Mouse (Mus musculus): ENCODE results near the gene Cnnm3.

Cnnm3 gene

DNA sequence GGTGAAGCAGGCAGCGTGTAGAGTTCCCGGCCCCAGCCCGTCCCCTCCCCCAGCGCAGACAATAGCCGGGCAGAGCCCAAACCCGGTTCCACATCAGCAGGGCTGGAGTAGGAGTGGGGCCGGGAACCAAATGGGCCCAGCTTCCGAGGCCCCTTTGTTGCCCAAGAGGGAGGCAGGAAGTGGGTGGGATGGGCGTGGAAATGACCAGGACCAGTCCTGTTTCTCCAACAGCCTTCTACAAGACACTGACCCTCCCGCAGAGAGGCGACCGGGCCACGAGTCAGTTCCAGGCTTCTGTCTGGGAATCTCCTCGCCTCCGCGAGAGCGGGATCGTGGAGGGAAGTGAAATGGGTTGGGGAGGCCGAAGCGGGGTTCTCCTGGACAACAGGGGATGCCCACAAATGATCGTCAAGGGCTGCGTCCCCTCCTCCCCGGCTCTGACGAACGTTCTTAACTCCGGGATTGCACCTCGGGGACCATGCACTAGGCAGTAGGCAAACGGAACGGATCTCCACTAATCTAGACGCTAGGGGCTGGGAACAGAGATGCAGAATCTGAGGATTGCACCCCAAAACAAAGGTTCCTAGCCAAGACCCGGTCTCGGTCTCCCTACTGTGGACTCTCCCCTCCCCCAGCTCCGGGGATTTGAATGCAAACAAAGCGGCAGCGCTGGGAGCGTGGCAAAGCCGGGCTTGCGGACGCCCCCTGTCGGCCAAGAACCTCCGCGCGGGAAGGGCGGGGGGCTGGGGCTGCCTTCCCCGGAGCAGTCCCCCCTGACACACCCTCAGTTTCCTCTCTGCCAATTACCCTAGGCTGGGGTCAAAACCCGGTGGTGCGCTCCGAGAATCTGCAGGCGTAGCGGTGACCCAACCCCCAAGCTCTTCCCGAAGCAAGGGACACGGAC is 45.1 kb downstream of the Cnnm3 start:
- DNase-seq (ENCODE audit: low read depth, low spot score): peak; percentile 94

DNA sequence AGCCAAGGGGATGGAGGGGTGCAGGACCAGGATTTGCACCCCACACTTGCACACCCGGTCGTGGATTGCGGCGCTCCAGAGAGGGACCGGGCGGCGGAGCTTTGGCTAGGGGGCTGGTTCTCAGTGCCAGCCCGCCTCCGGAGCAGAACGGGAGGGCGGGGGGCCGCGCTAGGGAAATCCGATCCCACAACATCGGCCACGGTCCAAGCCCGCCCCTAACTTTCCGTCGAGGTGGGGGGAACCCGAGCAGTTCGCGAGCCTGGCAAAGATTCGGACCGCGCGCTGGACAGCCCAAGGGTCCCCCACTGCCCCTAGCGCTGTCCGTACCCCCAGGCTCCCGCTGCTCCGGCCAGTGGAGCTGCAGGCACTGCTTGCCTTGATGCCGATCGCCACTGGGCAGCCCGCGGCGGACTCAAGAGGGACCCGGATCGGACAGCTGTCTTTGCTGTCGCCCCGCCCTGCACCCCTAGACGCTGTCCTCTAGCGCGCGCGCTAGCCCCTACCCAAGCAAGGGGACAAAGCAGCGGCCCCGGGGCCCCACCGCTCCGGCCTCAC is 45.9 kb downstream of the Cnnm3 start:
- DNase-seq (ENCODE audit: low read depth, low spot score): no peak

- DNase-seq (ENCODE audit: low read depth, low spot score): peak; percentile 91
Observed at GRCm38 (mm10) chr1:36558031-36558993, 46.6 kb downstream of the Cnnm3 start, which contains the start of gene Sema4c. Sema4c (minus strand) TSS chr1:36558349.

DNA sequence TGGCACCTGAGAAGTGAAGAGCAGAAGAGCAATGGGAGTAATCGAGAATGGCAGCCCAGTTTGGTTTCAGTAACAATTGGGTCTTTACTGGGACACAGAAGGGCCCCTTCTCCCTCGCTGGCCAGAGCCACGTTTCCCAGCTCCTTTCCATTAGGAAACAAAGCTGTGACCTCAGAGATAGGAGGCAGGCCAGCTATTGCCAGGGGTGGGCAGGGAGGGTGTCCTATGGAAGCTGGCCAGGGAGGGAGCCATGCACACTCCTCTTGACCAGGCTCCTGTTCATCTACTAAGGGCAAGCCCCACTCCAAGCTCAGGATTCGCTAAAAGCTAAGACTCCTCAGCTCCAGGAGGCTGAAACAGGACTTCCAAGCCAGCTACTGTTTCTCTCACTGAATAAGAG is 47.6 kb downstream of the Cnnm3 start:
- no peak for DNase-seq (ENCODE audit: low read depth, low spot score)

DNA sequence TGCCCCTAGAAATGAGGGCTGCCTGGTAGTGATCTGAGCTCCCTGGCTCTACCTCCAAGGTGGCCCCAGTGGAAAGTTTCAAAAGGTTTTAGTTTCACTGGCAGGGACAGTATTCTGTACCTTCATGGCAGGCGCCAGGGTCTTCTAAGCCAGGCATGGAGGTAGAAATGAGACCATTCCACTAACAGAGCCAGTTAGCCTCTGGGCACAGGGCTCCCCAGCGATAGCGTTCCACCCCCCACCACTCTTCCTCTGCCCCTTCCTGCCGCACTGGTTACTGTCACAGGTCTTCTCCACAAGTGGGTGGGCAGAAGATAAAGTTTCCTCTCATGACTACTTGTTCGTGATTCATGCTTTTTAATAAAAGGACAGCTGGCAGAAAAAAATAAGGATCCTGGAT is 48.2 kb downstream of the Cnnm3 start:
- DNase-seq (ENCODE audit: low read depth, low spot score): no peak

GRCm38 (mm10) chr1:36560903-36561302 is 49.2 kb downstream of the Cnnm3 start:
- DNase-seq (ENCODE audit: low read depth, low spot score): no peak

- DNase-seq (ENCODE audit: low read depth, low spot score): no peak
Observed at GRCm38 (mm10) chr1:36562388-36562787, 50.7 kb downstream of the Cnnm3 start.

DNA sequence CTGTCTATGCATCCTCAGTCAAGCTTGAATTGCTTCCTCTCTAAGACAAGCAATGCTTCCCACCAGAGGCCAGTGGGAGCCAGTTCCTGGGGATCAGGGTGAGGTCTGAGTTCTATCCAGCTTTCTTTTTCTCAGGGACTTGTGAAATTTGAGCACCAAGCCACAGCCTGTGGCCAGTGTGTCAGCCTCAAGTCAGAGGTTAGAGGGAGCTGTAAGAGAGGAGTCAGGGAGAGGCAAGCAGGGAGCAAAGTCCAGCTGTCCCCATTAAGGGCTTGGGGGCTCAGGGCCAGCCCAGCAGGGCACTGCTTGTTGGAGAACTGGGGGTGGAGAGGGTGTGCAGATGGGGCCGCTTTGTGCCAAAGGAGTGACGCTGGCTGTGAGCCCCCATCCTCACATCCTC is 51.5 kb downstream of the Cnnm3 start:
- DNase-seq (ENCODE audit: low read depth, low spot score): no peak

DNA sequence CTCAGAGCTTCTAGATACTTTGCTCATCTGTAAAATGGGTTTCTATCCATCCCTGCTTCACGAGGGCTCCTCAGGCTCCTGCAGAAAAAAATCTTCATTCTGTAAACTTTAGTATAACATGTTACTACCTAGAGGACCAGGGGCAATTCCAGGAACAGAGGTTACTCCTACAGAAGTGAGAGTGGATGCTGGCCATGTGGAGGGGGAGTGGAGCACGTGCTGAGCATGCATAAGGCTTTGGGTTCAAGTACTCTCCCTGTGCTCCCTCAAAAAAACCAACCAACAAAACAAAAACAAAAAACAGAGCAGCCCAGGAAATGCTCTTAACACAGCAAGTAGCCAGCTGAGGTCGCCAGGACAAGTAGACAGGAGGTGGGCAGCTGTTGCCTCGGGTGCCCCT is 52.0 kb downstream of the Cnnm3 start:
- no peak for DNase-seq (ENCODE audit: low read depth, low spot score)

DNA sequence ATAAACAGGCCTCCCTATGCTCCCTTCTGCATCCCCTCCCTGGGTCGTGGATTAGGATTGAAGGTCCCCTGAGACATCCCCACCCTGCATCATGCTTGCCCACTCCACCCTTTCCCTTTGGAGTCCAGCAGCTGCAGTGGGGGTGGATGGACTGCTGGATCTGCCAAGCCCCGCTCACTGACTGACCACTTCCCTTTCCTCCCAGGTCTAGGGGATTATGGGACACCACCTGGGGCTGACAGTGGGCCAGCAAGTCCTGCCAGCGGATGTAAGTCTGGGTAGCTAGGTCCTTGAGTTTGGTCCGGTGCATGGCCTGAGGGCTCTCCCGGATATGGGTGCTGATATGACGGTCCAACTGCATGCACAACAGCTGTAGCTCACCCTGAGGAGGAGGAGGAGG is 52.4 kb downstream of the Cnnm3 start:
- no peak for DNase-seq (ENCODE audit: low read depth, low spot score)

- no peak for DNase-seq (ENCODE audit: low read depth, low spot score)
Observed at GRCm38 (mm10) chr1:36566425-36566824, 54.8 kb downstream of the Cnnm3 start.

DNA sequence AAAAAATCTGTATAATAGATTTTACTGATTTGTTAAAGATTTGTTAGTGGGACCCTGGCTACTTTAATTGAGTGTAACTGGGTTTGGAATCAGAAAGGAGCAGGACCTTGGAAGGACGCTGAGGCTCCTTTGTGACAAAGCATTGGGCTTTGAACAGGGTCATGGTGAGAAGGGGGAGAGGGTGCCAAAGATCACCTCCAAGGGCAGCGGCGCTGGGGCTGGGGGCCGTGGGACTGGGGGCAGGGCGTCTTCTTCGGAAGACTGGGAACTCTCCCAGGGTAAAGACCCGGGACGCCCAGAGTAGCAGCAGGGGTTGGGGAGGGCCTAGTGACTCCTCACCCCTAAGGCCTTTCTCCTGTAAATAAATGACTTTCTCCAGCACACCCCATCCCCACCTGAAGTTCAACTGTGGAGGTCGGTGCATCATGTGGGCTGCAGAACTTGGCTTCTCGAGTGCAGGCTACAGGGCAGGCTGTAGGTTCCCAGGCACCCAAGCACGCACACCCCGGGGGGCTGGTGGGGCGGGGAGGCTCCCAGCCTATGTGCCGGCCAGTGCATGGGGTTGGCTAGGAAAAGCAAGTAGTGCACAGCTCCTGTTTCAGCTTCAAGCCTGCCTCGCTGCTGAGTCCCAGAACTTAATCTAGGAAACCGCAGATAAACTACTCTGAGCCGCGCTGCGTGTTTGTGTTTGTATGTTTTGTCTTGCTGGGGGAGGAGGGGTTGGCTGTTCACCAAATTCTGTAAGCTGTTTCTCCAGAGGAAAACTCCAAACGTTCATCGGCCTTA is 56.3 kb downstream of the Cnnm3 start:
- DNase-seq (ENCODE audit: low read depth, low spot score): no peak

DNA sequence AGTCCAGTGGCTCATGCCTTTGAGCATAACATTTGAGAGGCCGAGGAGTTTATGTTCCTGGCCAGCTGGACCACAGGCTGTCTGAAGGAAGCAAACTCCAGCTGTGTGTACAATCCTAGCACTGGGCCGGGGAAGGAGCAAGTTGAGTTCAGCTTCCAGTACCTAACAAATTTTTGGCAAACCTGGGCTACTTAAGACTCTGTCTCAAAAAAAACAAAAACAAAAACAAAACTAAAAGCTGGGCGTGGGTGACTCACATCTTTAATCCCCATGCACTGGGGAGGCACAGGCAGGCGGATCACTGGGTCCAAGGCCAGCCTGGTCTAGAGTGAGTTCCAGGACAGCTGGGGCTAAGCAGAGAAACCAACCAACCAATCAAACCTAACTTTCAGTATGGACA is 57.1 kb downstream of the Cnnm3 start:
- no peak for DNase-seq (ENCODE audit: low read depth, low spot score)

DNA sequence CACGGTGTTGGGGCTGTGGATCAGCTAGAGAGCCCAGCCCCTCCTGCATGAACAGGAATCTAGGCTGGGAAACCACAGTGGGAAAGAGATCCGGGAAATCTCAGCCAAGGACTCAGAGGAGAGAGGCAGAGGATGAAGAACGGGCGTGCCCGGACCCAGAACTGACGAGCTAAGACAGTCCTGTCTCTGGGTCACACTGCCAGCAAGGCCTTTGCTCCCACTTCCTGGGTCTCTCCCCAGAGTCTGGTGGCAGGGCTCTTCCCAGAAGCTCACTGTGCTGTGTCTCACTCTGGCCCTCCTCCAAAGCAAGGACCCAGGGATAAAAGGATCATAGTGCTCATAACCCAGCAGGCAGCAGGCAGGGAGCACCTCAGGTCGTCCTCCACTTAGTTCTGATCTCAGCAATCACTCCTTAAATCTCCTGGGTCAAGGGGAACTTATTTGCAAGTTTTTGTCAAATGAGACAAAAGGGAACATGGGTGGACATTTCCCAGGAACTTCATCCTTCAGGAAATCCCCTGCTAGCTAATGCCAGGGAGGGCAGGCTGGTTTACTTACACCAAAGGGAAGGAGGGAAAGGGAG is 58.1 kb downstream of the Cnnm3 start:
- DNase-seq (ENCODE audit: low read depth, low spot score): no peak

DNA sequence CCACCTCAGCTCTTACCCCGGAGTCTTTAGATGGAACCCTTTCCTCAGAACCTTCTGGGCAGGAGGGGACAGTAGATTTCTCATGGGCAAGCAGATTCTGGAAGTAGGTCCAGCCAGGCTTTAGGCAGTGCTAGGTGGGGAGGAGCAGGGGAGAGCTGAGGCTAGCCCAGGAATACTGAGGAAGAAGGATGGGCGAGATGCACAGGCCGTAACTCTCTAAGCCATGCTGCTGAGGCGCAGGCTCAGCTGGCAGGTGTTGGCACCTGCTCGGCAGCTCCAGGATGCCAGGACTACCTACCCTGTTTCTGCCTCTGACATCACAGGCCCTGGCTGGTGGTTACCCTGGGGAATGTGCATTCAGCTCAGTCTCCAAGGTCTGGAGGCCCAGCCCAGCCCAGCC is 58.7 kb downstream of the Cnnm3 start:
- DNase-seq (ENCODE audit: low read depth, low spot score): no peak

DNA sequence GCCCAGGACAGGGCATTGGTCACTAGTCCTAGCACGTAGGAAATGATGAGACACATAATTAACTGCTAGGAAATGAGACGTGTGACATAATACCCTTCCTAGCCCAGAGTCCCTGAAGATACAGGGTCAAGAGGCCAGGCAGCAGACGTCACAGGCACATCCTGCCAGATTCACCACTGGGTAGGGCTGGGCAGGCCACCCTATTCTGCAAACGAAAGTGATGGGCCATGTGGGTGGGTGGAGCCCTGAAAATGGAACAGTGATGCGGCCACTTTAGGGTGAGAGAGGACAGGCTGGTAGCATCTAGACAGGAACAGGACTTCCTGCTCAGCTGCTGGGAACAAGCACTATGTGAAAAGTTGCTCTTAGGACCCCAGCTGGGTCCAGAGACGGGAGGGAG is 60.0 kb downstream of the Cnnm3 start:
- DNase-seq (ENCODE audit: low read depth, low spot score): no peak

- DNase-seq (ENCODE audit: low read depth, low spot score): no peak
Observed at GRCm38 (mm10) chr1:36572140-36572700, 60.6 kb downstream of the Cnnm3 start.

GRCm38 (mm10) chr1:36572709-36573108 is 61.0 kb downstream of the Cnnm3 start:
- no peak for DNase-seq (ENCODE audit: low read depth, low spot score)

- no peak for DNase-seq (ENCODE audit: low read depth, low spot score)
Observed at GRCm38 (mm10) chr1:36573524-36573923, 61.9 kb downstream of the Cnnm3 start.

DNA sequence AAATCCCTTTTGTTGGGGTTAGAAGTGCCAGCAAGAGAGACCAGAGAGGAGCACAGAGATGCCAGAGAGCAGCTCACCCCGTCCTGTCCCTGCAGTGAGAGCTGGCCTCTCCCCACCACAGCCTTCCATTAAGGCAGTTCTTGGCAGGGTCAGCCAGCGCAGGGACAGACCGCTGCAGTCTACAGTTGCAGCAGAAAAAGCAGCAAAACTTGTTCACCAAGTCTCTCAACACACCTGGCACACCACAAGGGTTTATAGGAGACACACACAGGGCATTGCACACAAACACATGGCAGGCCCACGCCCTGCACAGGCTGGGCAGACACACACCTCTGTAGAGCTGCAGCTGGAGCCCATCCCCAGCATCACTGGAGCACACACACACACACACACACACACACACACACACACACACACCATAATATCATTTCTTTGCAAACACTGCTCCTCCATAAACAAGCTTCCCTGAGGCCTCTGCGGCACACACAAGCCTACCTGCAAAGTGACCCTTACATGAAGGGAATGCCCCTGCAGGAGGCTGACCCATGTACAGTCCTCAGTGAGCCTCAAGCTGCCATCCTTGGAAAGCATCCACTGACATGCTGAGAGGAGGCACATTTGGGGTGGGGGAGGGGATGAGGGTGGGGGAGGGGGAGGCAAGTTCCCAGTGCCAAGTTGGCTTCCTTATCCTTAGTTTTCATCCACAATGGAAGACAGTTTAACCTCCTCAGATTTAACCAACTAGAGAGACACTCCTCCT is 62.7 kb downstream of the Cnnm3 start:
- no peak for DNase-seq (ENCODE audit: low read depth, low spot score)

Measured in forelimb bud, embryonic 11.5 days (tissue).